Mouse (Mus musculus) lung, adult 18-20 months (tissue): ENCODE measurements around the gene Ank2.

ENCODE experiments used
- DNase-seq, 2 experiments: peaks; one replicate each; pipeline ENCODE4 v3.0.0; 2022; ENCODE audit warnings: mixed read lengths in 2 of 2

Ank2 gene

DNA sequence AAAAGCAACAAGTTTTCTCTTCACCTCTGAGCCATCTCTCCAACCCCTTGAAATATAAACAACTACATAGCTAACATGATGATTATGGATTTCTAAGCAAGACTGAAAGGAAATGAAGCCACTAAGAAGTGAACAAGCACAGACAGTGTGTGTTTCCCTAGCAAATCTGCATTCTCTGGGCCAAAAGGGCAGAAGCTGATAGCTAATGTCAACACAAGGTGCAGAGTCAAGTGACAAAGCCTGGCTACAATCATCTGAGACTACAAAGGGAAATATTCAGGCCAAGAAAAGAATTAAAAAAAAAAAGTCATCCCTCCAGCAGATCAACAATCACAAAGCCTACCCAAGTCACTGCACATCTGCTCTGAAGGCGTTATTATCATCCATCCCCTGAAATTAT lies 330.0 kb downstream of the Ank2 start:
- DNase-seq, result no peak

DNA sequence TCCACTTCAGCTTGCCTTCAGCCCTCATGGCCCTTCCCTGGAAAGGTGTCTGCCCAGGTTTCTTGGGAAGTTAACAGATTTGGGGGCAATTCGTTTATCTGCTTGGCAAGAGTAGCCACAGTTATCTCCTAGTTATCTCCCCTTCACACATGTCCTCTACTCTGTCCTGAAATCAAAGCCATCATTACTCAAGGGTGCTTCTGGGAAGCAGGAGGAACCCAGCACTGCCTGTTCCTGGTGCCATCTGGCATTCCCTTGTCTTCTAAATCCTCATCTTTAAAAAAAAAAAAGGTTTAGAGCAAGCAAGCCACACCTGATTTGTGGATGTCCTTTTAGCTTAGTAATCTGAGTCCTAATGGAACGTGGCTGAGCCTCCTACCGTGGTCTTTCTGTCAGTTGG lies 335.4 kb downstream of the Ank2 start:
- no peak for DNase-seq

DNA sequence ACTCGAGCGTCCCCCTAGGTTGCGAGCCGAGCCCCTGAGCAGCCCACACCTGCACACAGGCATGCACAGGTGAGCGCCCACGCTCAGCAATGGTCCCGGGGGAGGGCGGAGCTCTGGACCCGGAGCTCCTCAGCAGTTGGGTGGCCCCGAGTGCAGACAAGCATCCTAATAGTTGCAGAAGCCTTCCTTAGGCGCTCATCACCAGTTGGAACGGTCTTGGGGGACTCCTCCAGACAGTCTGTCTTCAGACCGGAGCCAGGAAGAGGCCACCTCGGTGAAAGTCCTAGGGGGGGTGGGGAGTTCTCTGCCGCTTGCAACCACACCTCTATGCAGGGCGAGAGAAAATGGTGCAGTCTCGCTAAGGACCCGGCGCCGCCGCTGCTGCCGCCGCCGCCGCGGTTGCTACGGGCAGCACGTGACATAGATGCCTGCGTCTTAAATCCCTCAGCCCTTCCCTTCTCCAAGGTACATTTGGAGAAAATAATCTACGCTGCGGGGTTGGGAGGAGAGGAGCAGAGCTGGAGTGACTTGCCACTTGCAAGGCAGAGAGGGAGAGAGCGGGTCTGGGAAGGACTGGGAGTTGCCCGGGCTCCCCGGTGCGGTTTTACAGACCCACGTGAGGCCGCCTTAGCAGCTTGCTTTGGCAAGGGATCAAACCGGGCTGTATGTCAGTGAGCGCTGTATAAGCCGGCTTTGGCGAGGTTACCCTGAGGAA lies 337.0 kb downstream of the Ank2 start:
- peak; percentile 7 to 24 for DNase-seq

DNA sequence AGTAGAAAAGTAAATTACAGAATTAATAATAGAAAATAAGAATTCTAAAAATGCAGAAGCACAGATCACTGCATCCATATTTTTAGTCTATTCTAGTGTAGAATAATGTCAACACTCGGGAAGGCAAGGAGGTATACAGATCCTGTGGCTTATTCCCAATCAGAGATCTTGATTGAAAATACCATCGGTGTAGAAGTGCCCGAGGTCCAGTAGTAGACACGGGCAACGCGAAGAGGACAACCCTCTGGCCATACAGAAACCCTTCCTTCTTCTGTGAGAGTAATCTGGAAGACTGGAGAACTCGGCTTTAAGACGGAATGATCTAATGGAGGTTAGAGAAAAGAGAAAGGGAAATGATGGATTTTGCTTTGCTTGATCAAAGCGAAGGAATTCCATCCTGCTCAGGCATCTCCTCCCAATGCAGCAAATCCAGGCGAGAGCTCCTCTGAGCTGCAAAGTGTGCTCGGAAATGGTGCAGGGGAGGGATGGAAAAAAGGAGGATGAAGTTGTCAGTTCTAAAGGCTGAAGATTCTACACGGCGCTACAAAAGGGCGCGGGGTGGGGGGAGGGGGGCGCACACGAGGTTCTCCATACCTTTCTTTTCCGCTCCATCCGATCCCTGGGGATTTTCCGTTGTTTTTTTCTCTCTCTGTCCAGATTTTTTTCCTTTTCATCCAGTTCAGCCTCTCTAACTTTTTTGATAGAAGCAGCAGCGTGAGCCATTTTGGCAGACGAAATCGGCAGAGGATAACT lies 337.9 kb downstream of the Ank2 start:
- no peak for DNase-seq

DNA sequence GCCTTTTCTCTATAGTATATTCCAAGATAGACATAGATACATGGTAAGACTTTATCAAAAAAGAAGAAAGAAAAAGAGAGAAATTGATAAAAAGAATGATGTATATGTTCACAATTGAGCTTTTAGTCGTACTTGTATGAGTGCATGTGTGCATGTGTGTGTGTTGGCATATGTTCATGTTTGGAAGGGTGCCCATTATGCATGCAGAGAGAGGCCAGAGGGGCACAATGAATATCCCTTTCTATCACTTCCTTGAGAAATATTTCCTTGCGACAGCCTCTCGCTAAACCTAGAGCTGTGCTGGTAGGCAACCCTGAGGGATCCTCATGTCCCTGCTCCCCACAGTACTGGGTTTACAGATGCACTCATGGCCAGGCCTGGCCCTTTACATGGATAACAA lies 341.4 kb downstream of the Ank2 start:
- DNase-seq, result no peak

DNA sequence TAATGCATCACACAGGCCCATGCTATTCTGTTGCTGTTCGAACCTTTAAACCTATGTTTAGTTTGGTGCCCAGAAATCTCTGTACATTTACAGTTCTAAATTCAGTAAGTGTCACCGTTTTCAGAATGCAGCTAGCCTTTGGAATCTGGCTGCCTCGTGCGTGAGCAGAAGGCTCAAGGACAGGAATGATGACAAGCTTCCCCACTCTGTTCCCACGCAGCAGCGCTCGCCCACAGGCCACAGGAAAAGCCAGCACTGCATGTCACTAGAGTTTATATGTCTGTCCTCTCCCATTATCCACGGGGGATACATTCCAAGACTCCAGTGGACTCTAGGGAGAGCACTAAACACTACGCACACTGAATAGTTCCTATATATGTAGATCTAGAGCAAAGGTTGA lies 343.1 kb downstream of the Ank2 start:
- DNase-seq, result no peak

DNA sequence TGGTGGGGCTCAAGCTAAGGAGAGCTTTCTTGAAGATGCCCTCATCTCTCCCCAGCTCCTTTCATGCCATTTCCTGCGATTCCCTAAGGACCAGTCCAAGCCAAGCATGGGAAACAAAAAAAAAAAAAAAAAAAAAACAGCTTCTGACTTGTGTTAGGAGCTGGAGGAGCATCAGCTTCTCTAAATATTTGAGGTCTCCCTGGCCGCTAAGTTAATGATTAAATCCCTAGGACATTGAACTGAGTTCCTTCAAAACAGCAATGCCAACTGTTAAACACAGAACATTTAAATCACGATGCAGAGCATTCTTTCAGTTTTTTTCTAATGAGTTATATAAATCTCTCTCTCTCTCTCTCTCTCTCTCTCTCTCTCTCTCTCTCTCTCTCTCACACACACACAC lies 345.3 kb downstream of the Ank2 start:
- no peak for DNase-seq

DNA sequence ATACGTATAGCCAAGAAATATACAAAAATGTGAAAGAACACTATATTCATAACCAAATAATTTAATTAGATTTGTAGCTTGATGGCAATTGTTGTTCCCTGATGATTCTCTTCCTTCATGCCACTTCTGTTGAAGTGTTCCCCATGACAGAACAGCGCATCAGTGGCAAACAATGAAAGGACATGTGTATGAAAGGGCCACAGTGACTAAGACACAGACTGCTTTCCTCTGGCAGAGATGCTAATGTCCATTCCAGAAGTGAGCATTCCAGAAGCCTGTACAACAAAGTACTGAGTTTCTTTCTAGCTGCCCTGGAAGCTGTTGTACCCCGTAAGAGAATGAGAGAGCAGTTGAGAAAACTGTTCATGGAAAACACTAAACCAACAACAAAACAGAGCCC lies 345.7 kb downstream of the Ank2 start:
- DNase-seq, result no peak

DNA sequence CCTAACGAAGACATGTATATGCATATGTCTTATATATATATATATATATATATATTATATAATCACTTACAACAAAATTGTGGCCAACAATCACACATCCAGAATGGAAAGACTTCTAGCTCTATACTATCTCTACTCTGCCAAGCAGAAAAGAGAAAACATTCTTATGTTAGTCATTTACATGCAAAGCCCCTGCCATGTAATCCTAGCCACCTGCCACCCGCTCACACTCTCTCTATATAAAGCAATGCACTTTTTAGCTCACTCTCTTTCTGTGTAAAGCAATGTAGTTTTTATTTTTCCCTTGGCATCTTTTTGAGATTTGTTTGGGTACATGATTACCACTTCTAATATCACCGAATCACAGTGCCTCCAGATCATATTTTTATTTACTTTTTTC lies 350.5 kb downstream of the Ank2 start:
- no peak for DNase-seq

DNA sequence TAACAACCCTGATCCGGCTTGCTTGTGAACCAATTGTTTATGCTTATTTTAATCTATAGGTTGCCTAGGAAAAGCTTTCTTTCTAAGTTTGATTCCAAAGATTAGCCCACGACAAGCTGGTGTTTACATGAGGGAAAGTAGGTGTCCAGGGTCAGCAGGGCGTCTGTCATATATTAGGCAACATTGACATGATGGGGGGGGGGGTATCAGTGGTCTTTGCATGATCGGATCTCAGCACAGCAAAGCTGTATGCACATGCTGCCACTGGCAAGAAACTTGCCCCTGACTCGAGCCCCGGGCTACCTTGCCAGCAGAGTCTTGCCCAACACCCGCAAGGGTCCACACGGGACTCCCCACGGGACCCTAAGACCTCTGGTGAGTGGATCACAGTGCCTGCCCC lies 358.6 kb downstream of the Ank2 start:
- no peak for DNase-seq

DNA sequence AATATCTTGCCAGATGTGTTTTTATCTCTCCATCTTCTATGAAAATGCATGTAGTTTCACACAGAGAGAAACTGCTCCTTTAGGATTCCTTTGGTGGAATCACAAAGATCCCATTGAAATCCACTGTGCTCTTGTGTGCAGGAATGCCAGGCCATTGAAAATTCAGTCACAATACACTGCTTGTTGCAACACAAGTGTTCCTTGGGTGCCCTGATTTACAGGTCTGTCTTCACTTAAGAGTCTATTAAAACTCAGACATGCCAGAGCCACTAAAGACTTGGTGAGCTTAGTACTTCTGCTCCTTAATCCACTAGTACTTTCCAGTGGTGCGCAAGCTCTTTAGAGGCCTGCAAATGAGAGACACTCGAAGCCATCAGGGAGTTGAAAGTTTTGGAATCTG lies 359.5 kb downstream of the Ank2 start:
- no peak for DNase-seq

DNA sequence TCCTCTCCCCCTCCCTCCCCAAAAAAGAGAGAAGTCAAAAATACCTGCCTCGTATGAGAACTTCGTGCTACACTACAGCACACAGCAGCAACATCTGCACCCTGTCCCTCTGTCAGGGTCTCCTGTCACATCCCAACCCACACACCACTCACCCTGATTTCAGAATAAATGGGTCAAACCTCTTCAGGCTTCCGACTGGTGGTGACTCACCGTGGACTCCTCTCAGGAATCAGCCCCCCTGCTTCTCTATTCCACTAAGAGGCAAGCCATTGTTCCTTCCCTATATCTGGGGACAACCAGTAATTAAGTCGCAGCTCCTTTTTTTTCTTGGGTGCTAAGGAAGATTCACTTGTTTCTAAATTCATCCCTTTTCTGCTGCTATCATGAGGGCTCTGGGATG lies 361.6 kb downstream of the Ank2 start:
- DNase-seq, result no peak

DNA sequence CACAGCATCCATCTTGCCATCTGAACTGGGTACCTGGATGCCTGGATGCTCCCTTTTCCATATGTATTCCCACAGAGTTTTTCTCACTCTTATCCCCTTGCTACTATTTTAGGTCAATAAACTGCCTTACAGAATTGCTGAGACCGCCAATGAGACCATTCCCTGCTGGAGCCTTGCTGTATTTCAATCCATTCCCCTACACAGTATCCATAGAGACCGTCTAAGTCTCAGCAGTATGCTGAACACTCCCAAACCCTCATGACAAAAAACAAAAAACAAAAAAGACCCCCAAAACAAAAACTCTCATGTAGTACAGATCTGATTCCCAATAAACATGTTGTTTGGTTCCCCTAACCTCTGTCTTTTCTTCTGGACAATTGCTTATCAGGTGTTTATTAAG lies 365.1 kb downstream of the Ank2 start:
- no peak for DNase-seq

DNA sequence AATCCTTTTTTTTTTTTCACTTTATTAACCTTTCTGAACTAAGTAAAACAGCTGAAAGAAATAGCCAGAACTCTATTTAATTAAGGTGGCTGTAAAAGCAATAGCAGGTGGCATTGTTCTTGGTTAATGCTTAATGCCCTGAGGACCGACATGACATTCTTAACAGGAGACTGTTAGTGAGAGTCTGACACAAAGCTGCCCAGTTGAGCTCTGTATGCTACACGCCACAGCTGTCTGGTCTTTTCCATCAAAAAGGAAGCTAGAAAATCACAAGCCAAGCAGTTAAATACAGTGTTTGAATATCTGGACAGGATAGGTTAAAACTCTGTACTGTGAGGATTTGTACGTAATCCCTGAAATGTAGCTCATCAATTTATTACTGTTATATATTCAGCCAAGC lies 368.1 kb downstream of the Ank2 start:
- DNase-seq, result no peak

DNA sequence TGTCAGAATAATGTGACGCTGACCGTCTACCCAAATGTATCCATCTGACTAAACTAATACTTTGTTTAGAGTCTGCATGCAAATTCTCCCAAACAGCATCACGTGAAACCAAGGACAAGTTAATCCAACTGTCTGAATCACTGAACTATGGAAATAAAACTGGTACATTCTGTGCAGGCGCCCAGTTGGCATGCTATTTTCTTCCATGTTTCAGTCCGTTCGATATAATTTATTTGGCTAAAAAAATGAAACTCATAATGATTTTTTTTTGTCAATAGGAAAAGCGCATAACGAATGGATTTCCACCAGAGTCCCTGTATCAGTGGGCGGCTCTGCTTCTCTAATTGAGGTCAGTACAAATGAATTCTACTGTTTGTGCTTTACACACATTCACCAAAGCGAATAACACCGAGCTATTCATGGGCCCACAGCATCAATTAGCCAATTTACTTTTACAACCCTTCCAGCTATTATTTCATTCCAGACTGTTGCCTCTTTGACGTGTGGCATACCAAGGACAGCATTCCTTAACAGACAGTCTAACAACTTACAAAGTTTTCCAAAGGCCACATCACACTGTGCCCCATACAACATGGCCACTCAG lies 368.9 kb downstream of the Ank2 start:
- no peak for DNase-seq

DNA sequence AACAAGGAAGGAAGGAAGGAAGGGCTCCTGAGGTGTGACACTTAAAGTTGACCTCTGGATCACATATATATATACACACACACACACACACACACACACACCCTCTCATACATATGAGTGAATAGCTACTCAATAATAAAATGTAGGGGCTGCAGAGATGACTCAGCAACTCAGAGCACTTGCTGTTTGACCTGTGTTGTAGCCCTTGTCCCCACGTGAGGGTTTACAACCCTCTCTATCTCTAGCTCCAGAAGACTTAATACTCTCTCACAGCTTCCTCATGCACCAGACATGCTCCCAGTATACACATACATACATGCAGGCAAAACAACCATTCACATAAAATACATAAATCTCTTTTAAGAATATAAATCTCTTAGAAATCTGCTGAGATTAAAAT lies 369.4 kb downstream of the Ank2 start:
- no peak for DNase-seq

DNA sequence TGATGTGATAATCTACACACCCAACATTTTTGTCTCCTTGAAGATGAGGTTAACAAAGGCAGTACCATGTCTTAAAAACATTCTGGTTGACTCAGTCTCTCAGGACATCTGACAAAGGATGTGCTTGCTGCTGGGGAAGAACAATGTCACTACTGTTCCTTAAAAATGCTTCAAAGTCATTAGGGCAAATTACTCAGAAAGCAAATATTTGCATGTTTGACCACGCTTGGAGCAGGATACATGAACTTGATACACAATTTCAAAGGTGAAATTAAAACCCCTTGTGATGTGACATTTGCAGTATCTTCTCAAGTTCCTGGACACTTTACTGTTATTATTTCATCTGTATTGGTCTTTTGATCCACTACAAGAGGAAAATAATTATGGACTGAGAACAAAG lies 371.5 kb downstream of the Ank2 start:
- DNase-seq, result no peak

DNA sequence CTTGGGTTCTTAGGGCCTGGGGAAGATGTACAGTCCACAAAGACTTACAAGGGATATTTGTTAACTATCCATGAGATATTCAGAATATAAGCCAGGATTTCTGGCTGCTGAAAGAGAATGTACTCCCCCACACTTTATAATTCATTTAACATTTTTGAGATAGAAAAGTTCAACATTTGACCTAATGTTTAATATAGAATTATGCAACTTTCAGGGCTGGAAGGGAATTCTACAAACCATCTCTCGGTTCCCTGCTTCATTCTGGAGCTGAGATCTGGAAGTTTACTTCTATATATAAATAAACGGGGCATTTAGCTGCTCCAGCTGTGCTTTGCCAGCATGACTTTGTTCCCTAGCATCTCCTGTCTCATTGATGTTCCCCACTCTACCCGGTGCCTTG lies 372.9 kb downstream of the Ank2 start:
- no peak for DNase-seq

DNA sequence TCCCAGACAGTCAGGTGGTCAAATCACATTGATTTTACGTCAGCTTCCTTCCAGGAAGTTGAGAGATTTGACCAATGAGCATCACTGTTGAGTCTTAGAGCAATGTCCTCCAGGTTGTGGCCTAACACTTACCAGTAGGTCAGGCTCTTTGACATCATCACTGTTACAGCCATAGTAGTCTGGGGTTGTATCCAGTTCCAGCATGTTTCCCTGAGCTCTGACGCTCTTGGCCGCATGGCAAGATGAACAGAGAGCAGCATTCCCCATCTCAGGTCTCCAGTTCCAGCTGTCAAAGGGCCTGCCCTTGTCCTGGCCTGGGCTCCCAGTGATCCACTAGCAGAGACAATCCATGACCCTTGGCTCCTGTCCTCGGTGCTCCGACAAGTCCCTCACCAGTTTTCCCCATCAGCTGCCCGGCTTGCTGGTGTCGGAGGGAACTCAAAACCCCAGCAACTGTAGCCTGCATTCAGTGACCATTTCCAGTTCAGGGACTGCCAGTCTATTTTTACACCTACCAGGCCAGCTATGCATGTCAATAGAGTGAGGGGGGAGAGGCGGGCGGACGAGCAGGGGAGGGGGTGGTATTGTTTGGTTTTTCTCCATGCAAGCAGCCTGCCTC lies 374.7 kb downstream of the Ank2 start:
- DNase-seq, result no peak

DNA sequence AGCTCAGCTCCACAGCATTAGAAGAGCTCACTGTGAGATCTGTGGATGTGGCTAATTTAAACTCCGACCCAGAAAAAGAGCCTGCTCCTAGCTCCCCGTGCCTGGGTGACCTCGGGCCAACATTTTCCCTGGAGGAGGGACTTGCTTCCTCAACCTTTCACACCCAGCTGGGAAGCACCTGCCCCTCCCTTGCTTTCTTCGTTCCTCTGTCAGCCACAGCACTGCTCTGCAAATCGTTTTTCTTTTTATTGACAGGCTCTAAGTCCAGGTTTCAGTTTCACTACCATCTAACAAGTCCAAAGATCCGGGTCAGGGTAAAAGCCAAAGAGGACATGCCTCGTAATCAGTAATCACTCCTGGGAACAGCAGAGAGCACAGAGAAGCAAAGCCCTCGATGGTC lies 375.8 kb downstream of the Ank2 start:
- DNase-seq, result no peak

DNA sequence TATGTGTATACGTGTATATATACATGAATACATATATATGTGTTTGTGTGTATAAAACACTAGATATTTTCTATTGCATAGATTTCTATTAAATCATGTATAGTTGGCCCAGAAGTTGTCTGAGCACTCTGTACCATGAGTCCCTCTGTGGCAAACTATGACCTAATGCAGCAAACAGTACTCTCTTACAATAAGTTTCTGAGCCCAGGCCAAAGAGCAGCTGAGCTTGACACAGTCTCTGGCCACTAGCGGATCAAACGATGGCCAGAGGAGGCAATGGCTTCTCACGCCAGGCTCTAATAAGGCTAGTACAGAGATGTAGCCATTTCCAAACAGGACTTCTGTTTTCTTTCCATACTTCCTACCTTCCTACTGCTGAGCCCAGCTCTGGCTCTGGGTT lies 380.4 kb downstream of the Ank2 start:
- DNase-seq, result no peak

DNA sequence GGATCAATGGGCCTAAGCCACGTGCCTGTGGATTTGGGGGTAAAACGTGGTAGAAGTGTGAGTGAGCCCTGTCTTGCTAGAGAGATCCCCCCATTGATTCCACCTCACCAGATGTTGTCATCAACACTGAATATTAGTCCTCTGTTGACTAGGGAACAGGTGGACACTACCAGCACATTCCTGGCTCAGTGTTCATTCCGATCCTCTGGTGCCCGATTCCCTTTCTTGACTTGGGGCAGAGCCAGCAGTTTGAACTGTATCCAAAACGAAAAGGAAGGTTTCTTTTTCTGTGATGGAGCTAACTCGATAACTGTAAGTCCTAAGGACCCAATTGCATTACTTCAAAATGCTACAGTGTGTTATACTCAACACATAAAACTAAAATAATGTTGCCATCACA lies 382.9 kb downstream of the Ank2 start:
- DNase-seq, result no peak

DNA sequence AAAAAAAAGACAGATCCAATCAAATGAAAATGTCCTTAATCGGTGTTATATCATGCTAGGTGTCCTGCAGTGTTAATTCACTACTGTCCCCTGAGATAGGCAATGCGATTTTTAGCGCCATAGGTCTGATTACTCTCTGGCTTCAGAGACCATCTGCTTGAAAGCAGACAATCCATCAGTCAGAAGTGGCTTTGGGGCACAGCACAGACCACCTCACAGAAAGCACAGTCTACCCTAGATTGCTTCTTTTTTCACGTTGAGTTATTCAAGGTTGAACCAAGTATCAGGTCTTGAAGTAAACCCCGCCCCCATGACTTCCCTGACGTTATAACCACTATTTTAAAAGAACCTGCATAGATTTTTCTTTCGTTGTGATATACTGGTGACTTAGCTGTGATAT lies 385.9 kb downstream of the Ank2 start:
- DNase-seq, result no peak

DNA sequence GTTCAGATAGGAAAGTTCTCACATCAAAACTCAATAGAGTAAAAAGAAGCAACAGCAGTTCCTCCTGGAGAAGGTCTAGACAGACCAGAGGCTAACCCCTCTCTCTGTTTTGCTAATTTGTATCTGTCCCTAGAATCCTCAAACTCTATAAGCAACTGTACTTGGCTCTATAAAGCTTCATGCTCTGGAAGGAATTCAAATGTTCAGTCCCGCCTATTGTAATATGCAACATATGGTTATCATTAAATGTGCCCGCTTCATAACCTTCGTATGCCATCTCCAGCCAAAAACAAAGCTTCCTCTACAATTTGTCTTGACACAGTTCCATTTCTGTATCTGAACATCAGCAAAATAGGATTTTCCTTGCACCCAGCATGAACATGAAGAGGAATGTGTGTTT lies 389.7 kb downstream of the Ank2 start:
- DNase-seq, result no peak
